Mouse (Mus musculus): Measurements from ENCODE around the gene H1foo.

DNA sequence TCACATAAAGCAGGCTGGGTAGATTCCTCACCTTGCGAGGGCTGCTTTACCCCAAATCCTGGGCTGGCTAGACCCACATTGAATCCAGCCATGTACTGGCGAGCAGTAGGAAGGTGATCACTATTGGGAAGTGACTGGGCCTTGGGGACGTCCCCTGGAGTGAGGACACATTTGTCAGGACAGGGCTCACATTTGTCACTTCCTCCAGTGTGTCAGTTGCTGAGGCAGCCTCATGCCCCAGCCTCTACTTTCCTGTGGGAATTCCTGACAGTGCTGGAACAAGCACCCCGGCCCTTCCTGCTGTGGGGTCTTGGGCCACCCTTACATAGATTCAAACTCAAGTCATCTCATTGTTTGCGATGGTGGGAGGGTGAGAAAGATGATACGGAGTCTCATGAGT lies 33.0 kb upstream of the H1foo start:
- TF ChIP-seq CTCF (IDR thresholded peaks at IDR 0.05; ENCODE audit: low read depth) (no peak), EP300 (IDR thresholded peaks at IDR 0.05; ENCODE audit: low read depth) (no peak)

Data from heart, postnatal 0 days (tissue).